Mouse (Mus musculus) intestine, embryonic 14.5 days (tissue): ENCODE data around the gene Btbd9. TPM values are rescaled to one million over a fixed set of nuclear protein-coding genes. Genes with fewer than 3 reads are reported as not detected.

Source experiments
- ATAC-seq: fragments of 200-750 bp; cut with Nextera tagmentation; replicated peaks from 2 replicates; pipeline ENCODE4 v1.8.0; 2017; ENCODE audit warnings: low read depth, moderate number of reproducible peaks, moderate TSS enrichment, moderate library complexity; ENCODE audit not compliant: low FRiP score, low TSS enrichment
- DNase-seq: peaks from one replicate; pipeline ENCODE4 v3.0.0-alpha.2; 2018; ENCODE audit warnings: low spot score
- H3K27ac ChIP-seq: fragments of 300-500 bp; sonication (generic); 2 replicates; pipeline ENCODE4 v1.5.1; 2014; ENCODE audit warnings: low read depth, mild to moderate bottlenecking, control low read depth
- H3K27me3 ChIP-seq: fragments of 300-500 bp; sonication (generic); replicated peaks from 2 replicates; pipeline ENCODE4 v1.6.1; 2014; ENCODE audit warnings: low read length, control low read depth; ENCODE audit not compliant: control insufficient read depth, insufficient read depth
- H3K36me3 ChIP-seq: fragments of 300-500 bp; sonication (generic); 2 replicates; pipeline ENCODE4 v1.6.1; 2014; ENCODE audit warnings: low read length, control low read depth; ENCODE audit not compliant: control insufficient read depth, insufficient read depth
- H3K4me1 ChIP-seq: fragments of 300-500 bp; sonication (generic); replicated peaks from 2 replicates; pipeline ENCODE4 v1.6.1; 2014; ENCODE audit warnings: low read length, control low read depth, mixed read lengths; ENCODE audit not compliant: control insufficient read depth, insufficient read depth
- H3K4me2 ChIP-seq: fragments of 300-500 bp; sonication (generic); 2 replicates; pipeline ENCODE4 v1.6.1; 2014; ENCODE audit warnings: low read length
- H3K4me3 ChIP-seq: fragments of 300-500 bp; sonication (generic); 2 replicates; pipeline ENCODE4 v1.5.1; 2014; ENCODE audit warnings: low read depth, low read length, control low read depth, mixed read lengths
- H3K9ac ChIP-seq: fragments of 300-500 bp; sonication (generic); 2 replicates; pipeline ENCODE4 v1.6.1; 2014; ENCODE audit warnings: mild to moderate bottlenecking, low read length
- H3K9me3 ChIP-seq: fragments of 300-500 bp; sonication (generic); 2 replicates; pipeline ENCODE4 v1.6.1; 2016; ENCODE audit warnings: low read length, control low read depth; ENCODE audit not compliant: control insufficient read depth
- WGBS: fragments of 180-500 bp; shearing (Covaris S2); extraction: QIAGEN DNeasy Blood & Tissue Kit; methylation state at CpG from one replicate; pipeline ENCODE4 v1.1.7; 2014; 5-methylcytosine and 5-hydroxymethylcytosine counted together
- polyA plus RNA-seq: library from polyadenylated mRNA; unstranded; fragments of >200 nt; fragmentation: Nextera tagmentation; extraction: Ambion mirVana; gene quantifications from 2 replicates; pipeline ENCODE4 v1.2.1, GENCODE M21; 2014

Btbd9 gene
- polyA plus RNA-seq, 1 experiment from 2014 or later: 53.7 TPM

DNA sequence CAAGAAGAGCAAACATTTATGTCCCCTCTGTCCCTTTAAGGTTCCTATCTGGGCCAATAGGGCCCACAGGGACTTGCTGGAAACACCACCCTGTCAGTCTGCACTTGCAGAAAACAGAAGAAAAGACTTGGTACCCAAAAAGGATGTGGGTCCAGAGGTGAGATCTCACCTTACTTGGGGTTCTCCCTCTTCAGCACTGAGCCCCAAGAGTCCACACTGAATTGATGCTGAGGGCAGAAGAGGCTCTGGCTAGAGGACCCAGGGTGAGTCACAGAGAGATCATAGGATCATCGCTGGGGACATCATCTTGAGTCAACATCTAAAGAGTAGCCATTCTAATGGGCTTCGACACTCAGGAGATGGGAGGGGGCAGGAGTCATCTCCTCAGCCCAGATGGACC lies 290.6 kb downstream of the Btbd9 start:
- Histone ChIP-seq H3K4me3 (no peak overlapping the region), H3K27ac (no peak overlapping the region), H3K9ac (no peak overlapping the region), H3K27me3 (no peaks in the 10 kb centered on the region), H3K36me3 (no peaks in the 10 kb centered on the region), H3K4me1 (no peaks in the 10 kb centered on the region), H3K4me2 (no peak overlapping the region), H3K9me3 (no peaks in the 10 kb centered on the region)
- ATAC-seq: no peak
- WGBS: 93% methylated on average over 2 of the region's 2 CpGs
- no peak for DNase-seq

DNA sequence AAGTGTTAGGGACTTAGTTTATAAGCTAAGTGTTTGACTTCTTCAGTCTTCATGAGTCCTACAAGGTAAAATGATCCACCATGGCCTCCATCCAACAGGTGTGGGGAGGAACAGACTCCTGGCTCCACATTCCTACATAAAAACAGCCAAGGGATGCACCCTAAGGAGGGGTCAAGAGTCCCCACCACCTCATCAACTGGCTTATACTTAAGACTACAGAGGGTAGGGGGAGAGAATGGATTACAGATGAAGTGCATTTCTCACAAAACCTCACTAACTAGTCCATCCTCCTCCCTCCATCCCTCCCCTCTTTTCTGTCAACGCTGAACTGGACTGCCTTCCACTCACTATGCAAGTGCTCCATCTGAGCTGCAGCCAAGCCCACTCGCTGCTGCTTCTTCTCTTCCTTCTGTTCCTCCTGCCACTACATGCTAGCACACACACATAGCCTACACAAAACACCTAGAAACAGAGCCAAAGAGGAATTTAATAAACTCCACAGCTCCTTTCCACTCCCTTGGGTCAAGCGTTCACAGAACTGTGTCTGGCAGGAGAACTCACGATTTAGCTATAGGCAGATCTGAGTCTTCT lies 292.7 kb downstream of the Btbd9 start:
- H3K9me3 ChIP-seq: no peaks in the 10 kb centered on the region
- 73% methylated on average over 4 of the region's 4 CpGs for WGBS

DNA sequence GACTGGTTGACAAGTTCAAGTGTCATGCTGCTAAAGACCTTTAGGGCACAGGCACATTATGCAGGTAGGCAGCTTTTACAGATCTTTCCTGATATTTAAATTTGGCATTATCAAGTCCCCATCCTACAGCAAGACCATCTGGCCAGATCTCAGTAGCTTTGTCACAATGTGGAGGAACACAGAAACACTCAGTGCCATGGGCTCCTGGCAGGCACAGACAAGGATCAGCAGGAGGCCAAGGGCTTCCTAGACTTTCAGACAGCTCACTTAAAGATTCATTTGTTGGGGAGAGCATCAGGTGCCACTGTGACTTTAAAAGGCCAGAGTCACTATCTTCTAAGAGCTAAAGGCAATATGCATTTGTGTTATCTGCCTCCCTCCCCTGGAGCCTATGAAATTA lies 293.3 kb downstream of the Btbd9 start:
- no peak overlapping the region for H3K4me3 ChIP-seq
- H3K9ac ChIP-seq: no peak overlapping the region
- no peak for ATAC-seq
- H3K27ac ChIP-seq: no peak overlapping the region
- H3K4me2 ChIP-seq: no peak overlapping the region
- H3K36me3 ChIP-seq: no peaks in the 10 kb centered on the region
- DNase-seq: no peak
- peaks cover 3% of the 10 kb centered on the region for H3K4me1 ChIP-seq
- H3K27me3 ChIP-seq: no peaks in the 10 kb centered on the region
- H3K9me3 ChIP-seq: no peaks in the 10 kb centered on the region

More for the DNA sequence above, 292.7 kb downstream of the Btbd9 start:
- DNase-seq: no peak
- Histone ChIP-seq H3K4me1 (peaks cover 2% of the 10 kb centered on the region), H3K4me3 (no peak overlapping the region), H3K27me3 (no peaks in the 10 kb centered on the region), H3K9ac (no peak overlapping the region), H3K4me2 (no peak overlapping the region), H3K27ac (no peak overlapping the region), H3K36me3 (no peaks in the 10 kb centered on the region)
- ATAC-seq: no peak

DNA sequence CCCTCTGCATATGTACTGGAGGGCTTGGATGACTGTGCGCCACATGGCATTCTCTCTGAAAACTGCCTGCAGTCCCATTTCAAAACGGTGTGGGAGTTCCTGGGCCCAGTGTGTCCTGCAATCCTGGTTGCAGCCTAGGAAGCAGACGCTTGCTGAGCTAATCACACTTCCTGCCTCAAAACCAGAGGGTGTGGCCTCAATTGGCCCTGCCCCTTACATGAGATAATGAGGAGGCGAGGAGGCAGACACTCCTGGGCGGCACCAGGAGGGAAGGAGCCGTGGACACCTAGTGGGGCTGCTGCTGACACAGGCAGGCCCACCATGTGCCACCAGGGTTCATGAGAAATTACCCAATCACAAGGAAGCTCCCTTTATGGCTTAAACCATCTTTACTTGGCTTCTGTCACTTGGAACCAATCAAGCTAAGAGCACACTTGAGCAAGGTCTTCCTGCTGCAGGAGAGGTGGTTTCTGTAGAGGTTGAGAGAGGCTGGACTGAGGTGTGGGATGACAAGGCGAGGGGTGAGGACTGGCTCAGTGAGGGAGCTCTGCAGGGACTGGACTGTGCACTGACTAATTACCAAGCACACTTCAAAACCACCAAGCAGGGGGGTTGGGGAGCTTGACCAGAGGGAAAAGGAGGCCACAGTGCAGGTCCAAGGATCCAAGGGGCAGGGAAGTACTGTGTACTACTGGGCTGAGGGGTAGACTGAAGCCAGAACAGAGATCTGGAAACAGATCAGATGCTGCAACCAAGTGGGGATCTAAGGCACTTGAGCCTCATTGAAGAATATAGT lies 295.8 kb downstream of the Btbd9 start:
- Histone ChIP-seq H3K4me2 (no peak overlapping the region), H3K4me3 (no peak overlapping the region), H3K4me1 (peaks cover 3% of the 10 kb centered on the region), H3K27me3 (no peaks in the 10 kb centered on the region), H3K9me3 (no peaks in the 10 kb centered on the region), H3K9ac (no peak overlapping the region), H3K36me3 (no peaks in the 10 kb centered on the region), H3K27ac (no peak overlapping the region)
- no peak for DNase-seq
- ATAC-seq: no peak; the same call in 1 of the 2 replicates
- WGBS: 61% methylated on average over 7 of the region's 7 CpGs

DNA sequence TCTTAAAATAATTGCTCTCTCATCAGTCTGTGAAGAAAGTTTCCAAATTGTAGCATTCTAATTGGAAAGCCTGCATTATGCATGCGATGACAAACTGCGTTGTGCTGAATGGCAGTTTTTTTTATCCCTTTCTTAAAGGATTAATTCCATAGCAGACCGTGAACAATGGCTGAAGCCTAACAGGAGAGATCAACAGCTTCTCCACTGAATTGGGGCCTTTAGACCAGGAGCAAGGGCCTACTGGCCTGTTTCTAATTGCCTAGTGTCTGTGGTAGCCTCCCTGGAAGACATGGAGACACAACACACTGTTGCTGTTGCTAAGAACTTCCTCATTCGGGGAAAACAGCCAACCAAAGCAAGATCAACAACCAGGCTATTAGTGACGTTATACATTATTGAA lies 296.6 kb downstream of the Btbd9 start:
- no peaks in the 10 kb centered on the region for H3K27me3 ChIP-seq
- H3K27ac ChIP-seq: no peak overlapping the region
- no peaks in the 10 kb centered on the region for H3K9me3 ChIP-seq
- ATAC-seq (no peak), DNase-seq (no peak)
- no peak overlapping the region for H3K4me2 ChIP-seq
- H3K9ac ChIP-seq: no peak overlapping the region
- peaks cover 3% of the 10 kb centered on the region for H3K4me1 ChIP-seq
- H3K4me3 ChIP-seq: no peak overlapping the region
- H3K36me3 ChIP-seq: no peaks in the 10 kb centered on the region
- WGBS: 74% methylated on average over 5 of the region's 5 CpGs

DNA sequence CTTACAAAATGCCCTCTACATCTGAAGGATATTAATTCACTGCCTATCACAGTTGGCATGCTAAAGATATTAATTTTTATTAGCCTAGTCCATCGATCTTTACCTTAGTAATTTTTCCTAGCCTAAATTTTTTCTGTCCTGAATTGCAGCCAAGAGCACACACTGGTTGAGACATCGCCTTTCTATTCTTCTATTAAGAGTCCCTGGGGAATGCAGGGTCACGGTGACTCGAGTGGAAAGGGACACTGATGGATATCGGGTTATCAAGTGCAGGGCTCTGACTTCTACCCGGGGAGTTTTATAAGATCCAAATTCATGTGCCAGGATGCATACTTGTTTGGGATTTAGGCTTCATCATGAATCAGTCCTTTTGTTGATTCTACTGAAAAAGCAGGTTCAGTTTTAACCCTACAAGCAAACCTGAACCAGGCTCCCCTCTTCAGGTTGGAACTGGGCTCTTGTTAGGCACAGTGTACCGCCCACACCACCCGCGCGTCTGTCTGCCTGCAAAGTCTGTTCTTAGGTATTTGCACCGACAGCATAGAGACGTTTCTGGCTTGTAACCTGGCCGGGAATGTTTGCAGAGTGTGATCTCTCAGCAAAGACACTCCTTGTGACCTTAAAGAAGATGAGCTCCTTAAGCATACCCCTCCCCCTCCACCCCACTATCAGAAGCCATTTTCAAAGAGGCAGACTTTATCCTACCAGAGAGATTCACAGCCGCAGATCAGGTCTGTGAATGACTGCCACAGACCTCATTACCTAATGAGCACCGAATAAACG lies 297.5 kb downstream of the Btbd9 start:
- Histone ChIP-seq H3K27me3 (no peaks in the 10 kb centered on the region), H3K27ac (no peak overlapping the region), H3K4me3 (no peak overlapping the region), H3K4me1 (peaks cover 3% of the 10 kb centered on the region), H3K9me3 (no peaks in the 10 kb centered on the region), H3K9ac (no peak overlapping the region), H3K4me2 (no peak overlapping the region), H3K36me3 (no peaks in the 10 kb centered on the region)
- ATAC-seq: no peak
- 34% methylated on average over 16 of the region's 16 CpGs for WGBS
- no peak for DNase-seq

DNA sequence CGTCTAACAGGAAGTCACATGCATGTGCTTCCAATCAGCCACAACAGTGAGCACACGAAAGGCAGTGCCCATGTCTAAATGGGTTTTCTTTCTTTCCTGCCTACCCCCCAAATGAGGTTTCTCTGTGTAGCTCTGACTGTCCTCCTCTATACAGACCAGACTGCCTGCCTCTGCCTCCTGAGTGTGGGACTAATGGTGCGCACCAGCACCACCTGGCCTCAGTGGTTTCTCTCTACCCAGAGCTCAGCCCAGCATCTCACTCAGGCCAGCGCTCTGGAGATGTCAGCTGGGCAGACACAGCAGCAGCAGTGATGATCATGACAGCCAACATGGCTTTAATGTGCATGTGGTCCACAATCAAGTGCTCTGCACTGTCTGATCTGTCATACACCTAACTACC lies 299.8 kb downstream of the Btbd9 start:
- DNase-seq (no peak), ATAC-seq (no peak)
- H3K36me3 ChIP-seq: no peaks in the 10 kb centered on the region
- WGBS: 77% methylated on average over 4 of the region's 4 CpGs
- H3K27me3 ChIP-seq: no peaks in the 10 kb centered on the region
- no peak overlapping the region for H3K4me3 ChIP-seq
- no peak overlapping the region for H3K9ac ChIP-seq
- peaks cover 3% of the 10 kb centered on the region for H3K4me1 ChIP-seq
- no peak overlapping the region for H3K27ac ChIP-seq
- no peak overlapping the region for H3K4me2 ChIP-seq
- no peaks in the 10 kb centered on the region for H3K9me3 ChIP-seq

DNA sequence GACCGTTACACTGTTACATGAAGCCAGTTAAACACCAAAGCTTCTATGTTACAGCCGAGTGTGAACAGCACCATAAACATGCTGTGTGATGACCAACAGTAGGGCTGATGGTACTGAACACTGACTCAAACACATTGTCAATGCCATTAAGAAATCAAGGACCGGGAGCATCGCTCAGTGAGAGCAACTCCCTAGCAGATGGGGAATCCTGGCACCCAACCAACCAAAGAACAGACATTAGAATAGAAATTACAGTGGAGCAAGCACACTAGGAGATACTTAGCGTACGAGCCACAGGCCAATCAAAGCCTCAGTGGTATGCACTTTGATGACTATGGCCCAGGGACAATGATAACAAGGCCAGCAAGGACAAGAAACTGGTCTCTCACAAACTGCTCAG lies 303.5 kb downstream of the Btbd9 start:
- Histone ChIP-seq H3K4me2 (no peak overlapping the region), H3K27me3 (no peaks in the 10 kb centered on the region), H3K4me3 (no peak overlapping the region), H3K36me3 (no peaks in the 10 kb centered on the region), H3K9me3 (no peaks in the 10 kb centered on the region), H3K27ac (no peak overlapping the region), H3K4me1 (no peaks in the 10 kb centered on the region), H3K9ac (no peak overlapping the region)
- ATAC-seq: no peak
- no peak for DNase-seq
- 94% methylated on average over 6 of the region's 6 CpGs for WGBS
